Mouse (Mus musculus) embryonic fibroblast, embryonic 13.5 days (primary cell): ENCODE data around the gene Igfbp2.

ENCODE experiments used
- CTCF ChIP-seq: IDR thresholded peaks from 2 replicates; pipeline ENCODE4 v1.5.1; 2011; ENCODE audit warnings: mild to moderate bottlenecking, control low read depth, low read length, moderate library complexity, borderline replicate concordance; ENCODE audit not compliant: insufficient read depth
- POLR2A ChIP-seq: IDR thresholded peaks from 2 replicates; pipeline ENCODE4 v1.6.1; 2011; ENCODE audit warnings: low read depth, mild to moderate bottlenecking, control low read depth, low read length, moderate library complexity

GRCm38 (mm10) chr1:72864272-72864671 is 40.0 kb downstream of the Igfbp2 start:
- TF ChIP-seq CTCF = no peak
- no peak for TF ChIP-seq POLR2A
